Mouse (Mus musculus) neural tube, embryonic 11.5 days (tissue): ENCODE data around the gene Atp5h. TPM values are rescaled to one million over a fixed set of nuclear protein-coding genes. Genes with fewer than 3 reads are reported as not detected.
A peak's percentile ranks its signal among the peaks of the same experiment; 100 is the strongest.
"Not testable (repeated sequence)": the region's sequence is repeated elsewhere in the genome, so short reads cannot be mapped to it uniquely, and the experiment has no call there.

Experiments used
- ATAC-seq: fragments of 200-750 bp; cut with Nextera tagmentation; 2 replicates; pipeline ENCODE4 v1.8.0; 2017; ENCODE audit warnings: moderate number of reproducible peaks, mild to moderate bottlenecking, moderate TSS enrichment, moderate library complexity; ENCODE audit not compliant: insufficient read depth, low FRiP score, low TSS enrichment
- DNase-seq: peaks from one replicate; pipeline ENCODE4 v3.0.0-alpha.2; 2015; ENCODE audit warnings: low spot score
- H3K27ac ChIP-seq: fragments of 300-500 bp; sonication (generic); 2 replicates; pipeline ENCODE4 v1.5.1; 2014; ENCODE audit warnings: low read depth, mild to moderate bottlenecking, low read length
- H3K27me3 ChIP-seq: fragments of 300-500 bp; sonication (generic); 2 replicates; pipeline ENCODE4 v1.6.1; 2014; ENCODE audit warnings: mild to moderate bottlenecking, low read length, mixed read lengths; ENCODE audit not compliant: control insufficient read depth, insufficient read depth
- H3K36me3 ChIP-seq: fragments of 300-500 bp; sonication (generic); 2 replicates; pipeline ENCODE4 v1.6.1; 2014; ENCODE audit warnings: mild to moderate bottlenecking, low read length, moderate library complexity, mixed read lengths; ENCODE audit not compliant: control insufficient read depth, insufficient read depth
- H3K4me1 ChIP-seq: fragments of 300-500 bp; sonication (generic); 2 replicates; pipeline ENCODE4 v1.6.1; 2014; ENCODE audit warnings: low read length, mixed read lengths; ENCODE audit not compliant: control insufficient read depth, insufficient read depth
- H3K4me2 ChIP-seq: fragments of 300-500 bp; sonication (generic); 2 replicates; pipeline ENCODE4 v1.6.1; 2014; ENCODE audit warnings: low read depth, mild to moderate bottlenecking, moderate library complexity
- H3K4me3 ChIP-seq: fragments of 300-500 bp; sonication (generic); 2 replicates; pipeline ENCODE4 v1.5.1; 2014; ENCODE audit warnings: low read depth, low read length
- H3K9ac ChIP-seq: fragments of 300-500 bp; sonication (generic); 2 replicates; pipeline ENCODE4 v1.6.1; 2014; ENCODE audit warnings: mild to moderate bottlenecking, low read length
- H3K9me3 ChIP-seq: fragments of 300-500 bp; sonication (generic); 2 replicates; pipeline ENCODE4 v1.6.1; 2016; ENCODE audit warnings: low read length; ENCODE audit not compliant: control insufficient read depth
- WGBS: fragments of 180-500 bp; shearing (Covaris S2); extraction: QIAGEN DNeasy Blood & Tissue Kit; methylation state at CpG from one replicate; pipeline ENCODE4 v1.1.7; 2014; 5-methylcytosine and 5-hydroxymethylcytosine counted together
- polyA plus RNA-seq: library from polyadenylated mRNA; unstranded; fragments of >200 nt; fragmentation: Nextera tagmentation; extraction: Ambion mirVana; gene quantifications from 2 replicates; pipeline ENCODE4 v1.2.1, GENCODE M21; 2014

Gene Atp5h
- polyA plus RNA-seq, 1 experiment from 2014 or later: 868 TPM

DNA sequence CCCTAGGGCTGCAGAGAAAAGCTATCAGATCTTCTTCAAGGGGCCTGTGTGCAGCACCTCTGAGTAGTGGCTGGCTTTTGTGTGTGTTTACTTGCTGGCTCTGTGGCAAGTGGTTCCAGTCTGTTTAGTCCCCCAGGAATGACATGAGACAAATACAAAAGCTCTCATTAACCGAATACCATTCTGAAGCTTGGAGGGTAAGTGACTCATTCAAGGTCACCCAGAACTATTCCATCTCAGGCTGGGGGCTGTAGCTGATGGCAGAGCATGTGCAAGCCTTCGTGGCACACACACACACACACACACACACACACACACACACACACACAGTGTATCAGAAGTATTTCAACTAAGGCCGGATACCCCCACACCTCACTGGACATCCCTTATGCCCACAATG lies 19.6 kb downstream of the Atp5h start:
- Histone ChIP-seq H3K27me3 (no peaks in the 10 kb centered on the region), H3K4me2 (no peak overlapping the region), H3K9ac (no peak overlapping the region), H3K4me1 (0 out of 2 replicates have a peak, but pooled peaks cover 2% of the 10 kb centered on the region), H3K36me3 (no peaks in the 10 kb centered on the region), H3K9me3 (no peaks in the 10 kb centered on the region), H3K4me3 (no peak overlapping the region), H3K27ac (no peak overlapping the region)
- ATAC-seq: no peak
- no peak for DNase-seq
- 77% methylated on average over 3 of the region's 3 CpGs for WGBS

DNA sequence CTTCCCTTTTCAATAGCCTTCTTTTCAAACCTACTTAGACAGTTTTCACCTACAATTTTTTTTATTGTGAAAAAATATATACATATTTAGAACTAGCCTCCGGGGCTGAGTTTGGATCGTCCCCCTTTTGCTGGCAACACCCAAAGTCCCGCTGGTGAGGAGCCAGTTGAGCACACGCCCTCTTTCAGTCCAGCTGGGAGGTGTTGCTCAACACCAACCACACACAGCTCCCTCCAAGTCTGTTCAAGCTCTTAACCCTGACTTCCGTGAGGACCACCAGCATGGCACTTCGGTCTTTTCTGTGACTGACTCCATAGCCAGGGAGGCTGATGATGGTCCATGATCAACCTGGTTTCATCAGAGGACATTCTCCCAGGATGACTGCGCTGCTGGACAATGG lies 21.7 kb downstream of the Atp5h start:
- Histone ChIP-seq H3K27me3 (no peaks in the 10 kb centered on the region), H3K9ac (no peak overlapping the region), H3K36me3 (no peaks in the 10 kb centered on the region), H3K4me2 (no peak overlapping the region), H3K4me3 (no peak overlapping the region), H3K4me1 (no peaks in the 10 kb centered on the region), H3K27ac (no peak overlapping the region), H3K9me3 (no peaks in the 10 kb centered on the region)
- no peak for ATAC-seq
- 83% methylated on average over 7 of the region's 7 CpGs for WGBS
- DNase-seq: no peak

DNA sequence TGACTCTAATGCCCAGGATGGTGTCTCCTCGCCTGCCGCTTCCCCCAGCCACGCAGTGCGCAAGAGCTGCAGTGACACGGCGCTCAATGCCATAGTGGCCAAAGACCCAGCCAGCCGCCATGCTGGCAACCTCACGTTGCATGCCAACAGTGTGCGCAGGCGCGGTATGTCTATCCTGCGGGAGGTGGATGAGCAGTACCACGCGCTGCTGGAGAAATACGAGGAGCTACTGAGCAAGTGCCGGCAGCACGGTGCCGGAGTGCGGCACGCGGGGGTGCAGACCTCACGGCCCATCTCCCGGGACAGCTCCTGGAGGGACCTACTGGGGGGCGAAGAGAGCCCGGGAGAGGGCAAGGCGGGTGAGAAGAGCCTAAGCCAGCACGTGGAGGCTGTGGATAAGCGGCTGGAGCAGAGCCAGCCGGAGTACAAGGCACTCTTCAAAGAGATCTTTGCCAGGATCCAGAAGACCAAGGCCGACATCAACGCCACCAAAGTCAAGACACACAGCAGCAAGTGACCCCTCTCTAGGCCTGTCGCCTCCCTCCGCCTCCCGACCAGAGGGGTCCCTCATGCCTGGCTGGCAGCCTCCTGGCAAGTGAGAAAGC lies 25.9 kb downstream of the Atp5h start:
- ATAC-seq (no peak), DNase-seq (no peak)
- Histone ChIP-seq H3K27ac (no peak overlapping the region), H3K9ac (no peak overlapping the region; the same call in 1 of the 2 replicates), H3K4me2 (no peak overlapping the region), H3K4me1 (no peaks in the 10 kb centered on the region), H3K27me3 (no peaks in the 10 kb centered on the region), H3K36me3 (peaks cover 5% of the 10 kb centered on the region; the same call in 1 of the 2 replicates), H3K4me3 (no peak overlapping the region), H3K9me3 (no peaks in the 10 kb centered on the region)
- 61% methylated on average over 33 of the region's 34 CpGs for WGBS

DNA sequence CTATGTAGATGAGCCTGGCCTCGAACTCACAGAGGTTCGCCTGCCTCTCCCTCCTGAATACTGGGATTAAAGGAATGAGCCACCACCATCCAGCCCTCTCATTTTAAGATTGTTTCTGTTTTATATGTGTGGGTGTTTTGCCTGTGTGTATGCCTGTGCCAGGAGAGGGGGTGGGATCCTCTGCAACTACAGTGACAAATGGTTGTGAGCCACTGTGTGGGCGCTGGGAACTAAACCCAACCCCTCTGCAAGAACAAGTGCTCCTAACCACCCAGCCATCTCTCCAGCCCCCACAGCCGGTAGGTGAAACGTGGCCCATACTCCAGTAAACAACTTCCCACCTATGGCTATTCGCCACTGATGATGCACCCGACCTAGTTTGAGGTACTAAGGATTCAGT lies 28.4 kb downstream of the Atp5h start:
- H3K9me3 ChIP-seq: no peaks in the 10 kb centered on the region
- H3K4me3 ChIP-seq: no peak overlapping the region
- ATAC-seq (no peak), DNase-seq (no peak)
- H3K27ac ChIP-seq: no peak overlapping the region
- H3K27me3 ChIP-seq: no peaks in the 10 kb centered on the region
- H3K36me3 ChIP-seq: peaks cover 5% of the 10 kb centered on the region; the same call in 1 of the 2 replicates
- H3K4me2 ChIP-seq: no peak overlapping the region
- no peaks in the 10 kb centered on the region for H3K4me1 ChIP-seq
- no peak overlapping the region for H3K9ac ChIP-seq
- WGBS: 88% methylated on average over 7 of the region's 7 CpGs

DNA sequence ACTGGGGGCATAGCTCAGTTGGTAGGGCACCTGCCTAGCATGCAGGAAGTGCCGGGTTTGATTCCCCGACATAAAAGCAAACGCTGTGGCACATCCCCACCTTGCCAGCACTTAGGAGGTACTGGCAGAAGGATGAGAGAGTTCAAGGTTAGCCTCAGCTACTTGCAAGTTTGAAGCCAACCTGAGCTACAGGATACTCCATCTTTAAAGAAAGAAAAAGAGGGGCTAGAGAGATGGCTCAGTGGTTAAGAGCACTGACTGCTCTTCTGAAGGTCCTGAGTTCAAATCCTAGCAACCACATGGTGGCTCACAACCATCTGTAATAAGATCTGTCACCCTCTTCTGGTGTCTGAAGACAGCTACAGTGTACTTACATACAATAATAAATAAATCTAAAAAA lies 32.9 kb downstream of the Atp5h start:
- not testable (repeated sequence) for H3K36me3 ChIP-seq, H3K27me3 ChIP-seq, H3K9me3 ChIP-seq, H3K4me3 ChIP-seq, H3K9ac ChIP-seq, H3K4me2 ChIP-seq, DNase-seq, H3K27ac ChIP-seq, ATAC-seq
- 92% methylated on average over 3 of the region's 3 CpGs for WGBS
- H3K4me1 ChIP-seq: peaks cover 22% of the 10 kb centered on the region

DNA sequence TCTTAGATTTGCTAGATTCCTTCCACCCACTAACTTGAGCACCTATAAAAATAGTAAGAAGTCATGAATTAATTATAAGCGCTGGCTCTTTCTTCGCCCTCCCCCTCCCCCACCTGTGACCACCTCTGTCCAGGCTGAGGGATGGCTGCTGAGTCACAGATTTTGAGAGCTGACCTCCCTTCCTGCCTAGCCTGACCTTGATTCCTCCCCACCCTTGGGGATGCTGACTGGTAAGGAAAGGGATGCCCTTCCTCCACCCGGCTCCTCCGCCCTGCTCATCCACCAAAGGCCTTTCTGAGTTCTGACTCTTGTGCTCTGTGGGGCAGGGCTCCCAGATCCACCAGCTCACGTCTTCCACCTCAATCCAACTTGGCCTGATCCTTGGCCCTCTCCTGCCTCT lies 35.2 kb downstream of the Atp5h start:
- H3K27ac ChIP-seq: no peak overlapping the region
- no peak overlapping the region for H3K4me3 ChIP-seq
- ATAC-seq: no peak
- no peaks in the 10 kb centered on the region for H3K9me3 ChIP-seq
- H3K9ac ChIP-seq: no peak overlapping the region
- no peaks in the 10 kb centered on the region; the same call in 1 of the 2 replicates for H3K36me3 ChIP-seq
- no peak overlapping the region for H3K4me2 ChIP-seq
- no peaks in the 10 kb centered on the region for H3K27me3 ChIP-seq
- 82% methylated on average over 5 of the region's 5 CpGs for WGBS
- H3K4me1 ChIP-seq: peaks cover 22% of the 10 kb centered on the region
- DNase-seq: no peak

DNA sequence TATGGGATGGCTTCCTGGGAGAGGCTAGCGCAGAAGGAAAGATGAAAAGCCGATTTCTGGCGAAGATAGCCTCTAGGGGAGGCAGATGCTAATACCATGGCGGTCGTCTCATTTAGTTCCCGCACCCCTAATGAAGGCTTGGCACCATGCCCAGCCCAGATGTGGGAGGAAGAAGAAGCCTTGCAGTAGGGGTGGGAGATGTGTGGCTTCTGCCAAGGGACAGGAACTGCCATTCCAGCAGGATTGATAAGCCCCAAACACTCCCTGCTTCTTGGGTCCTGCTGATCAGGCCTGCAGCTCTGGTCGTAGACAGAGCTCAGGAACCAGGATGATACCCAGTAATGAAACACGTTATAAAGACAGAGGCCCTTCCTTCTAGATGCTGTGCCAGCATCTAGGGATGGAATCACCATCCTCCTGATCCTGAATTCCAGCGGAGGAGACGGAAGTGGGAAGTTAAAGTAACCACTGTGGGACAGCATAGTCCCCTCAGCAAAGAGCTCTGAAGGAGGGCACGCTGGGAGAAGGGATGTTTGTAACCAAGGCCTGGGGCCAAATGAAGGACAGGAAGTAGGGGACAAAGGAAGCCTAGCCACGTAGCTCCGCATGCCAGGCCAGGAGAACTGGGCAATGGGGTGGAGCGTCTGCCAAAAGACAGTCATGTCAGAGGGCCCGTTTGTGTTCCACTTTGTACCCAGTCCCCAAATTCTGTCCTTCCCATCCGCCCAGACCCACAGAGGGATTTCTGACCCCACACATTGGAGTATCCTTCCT lies 35.9 kb downstream of the Atp5h start:
- 66% methylated on average over 16 of the region's 16 CpGs for WGBS
- Histone ChIP-seq H3K4me3 (no peak overlapping the region), H3K27me3 (no peaks in the 10 kb centered on the region), H3K27ac (0 out of 2 replicates have a peak overlapping the region, but pooled peaks have one; percentile 6), H3K9ac (peak overlapping the region; percentile 40), H3K4me2 (peak overlapping the region; percentile 87), H3K9me3 (no peaks in the 10 kb centered on the region), H3K4me1 (peaks cover 22% of the 10 kb centered on the region), H3K36me3 (no peaks in the 10 kb centered on the region; the same call in 1 of the 2 replicates)
- ATAC-seq (no peak), DNase-seq (peak; percentile 46)

DNA sequence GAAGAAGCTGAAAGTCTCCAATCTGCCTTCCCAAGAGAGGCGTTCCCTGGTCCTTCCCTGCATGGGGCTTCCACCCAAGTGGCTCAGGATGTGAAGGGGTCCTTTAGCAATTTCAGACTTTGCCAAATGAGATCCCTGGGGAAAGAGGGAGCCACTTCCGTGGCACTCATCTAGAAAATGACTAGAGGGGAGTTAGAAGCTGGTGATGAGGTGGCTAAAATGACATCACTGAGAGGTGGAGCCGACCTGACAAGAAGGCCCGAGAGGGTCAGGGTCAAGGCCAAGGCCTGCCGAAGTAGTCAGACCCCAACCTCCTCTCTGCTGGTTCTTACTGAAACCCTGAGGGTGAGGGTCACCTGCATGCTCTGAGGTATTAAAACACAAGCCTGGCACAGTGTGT lies 36.9 kb downstream of the Atp5h start:
- peak overlapping the region; percentile 87 for H3K4me2 ChIP-seq
- no peaks in the 10 kb centered on the region; the same call in 1 of the 2 replicates for H3K36me3 ChIP-seq
- ATAC-seq (no peak), DNase-seq (no peak)
- no peak overlapping the region for H3K27ac ChIP-seq
- no peaks in the 10 kb centered on the region for H3K27me3 ChIP-seq
- 20% methylated on average over 5 of the region's 5 CpGs for WGBS
- H3K9me3 ChIP-seq: no peaks in the 10 kb centered on the region
- peak overlapping the region; percentile 82 for H3K4me3 ChIP-seq
- peak overlapping the region; percentile 96 for H3K9ac ChIP-seq
- peaks cover 22% of the 10 kb centered on the region for H3K4me1 ChIP-seq
